Comparison of ENCODE assay signal across 9 mouse cellular contexts in the genomic region with DNA sequence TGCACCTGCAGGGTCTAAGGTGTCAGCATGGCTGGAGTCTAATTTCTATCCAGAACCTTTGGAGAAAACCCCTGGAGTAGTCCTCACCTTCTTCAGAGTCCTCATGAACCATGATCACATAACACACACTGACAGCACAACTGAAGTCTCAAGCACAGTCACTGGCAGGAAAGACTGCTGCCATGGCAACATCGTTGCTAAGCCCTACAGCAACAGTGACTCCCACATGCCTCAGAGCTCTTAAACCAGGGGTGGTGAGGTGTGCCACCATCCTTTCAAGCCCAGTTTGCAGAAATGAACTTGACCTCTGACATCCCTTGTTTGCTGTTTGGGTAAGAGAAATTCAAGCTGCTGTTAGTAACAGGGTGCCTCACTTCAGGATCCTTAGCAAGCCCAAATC. TPM values are rescaled to one million over a fixed set of nuclear protein-coding genes. Genes with fewer than 3 reads are reported as not detected.
DNase-seq lines count a peak whose midpoint lies in the region; ATAC-seq lines count a peak whose summit lies in the region.
"Had no signal": no experiment of that assay in that cellular context is flagged by ENCODE, and none has a peak within 500 bp of the region (broad histone marks: within the 10 kb centered on the region; RNA-seq: fewer than 3 reads in every experiment).

No protein-coding gene starts in this region.

- no peak overlapping the region for H3K27ac ChIP-seq in heart, embryonic 11.5 days (ENCODE audit: low read depth, low read length)
- no peak overlapping the region for H3K27ac ChIP-seq in hindbrain, embryonic 16.5 days (ENCODE audit: low read depth, low read length)
- H3K27ac ChIP-seq in heart, embryonic 12.5 days (ENCODE audit: poor library complexity, severe bottlenecking) = no peak overlapping the region
- H3K27ac ChIP-seq: embryonic facial prominence, embryonic 12.5 days had no signal

- no peak overlapping the region for H3K4me3 ChIP-seq in heart, embryonic 11.5 days (ENCODE audit: low read depth, low read length)
- H3K4me3 ChIP-seq in hindbrain, embryonic 16.5 days (ENCODE audit: low read length) = no peak overlapping the region
- H3K4me3 ChIP-seq in heart, embryonic 12.5 days = no peak overlapping the region
- H3K4me3 ChIP-seq: embryonic facial prominence, embryonic 12.5 days had no signal

- peak; percentile 92 for DNase-seq in heart, adult 11 months
- DNase-seq in T-cell, adult 2 months (ENCODE audit: low spot score) = peak; percentile 40
- DNase-seq in lung, postnatal 36 days = peak; percentile 71
- DNase-seq in thymus, postnatal 25 days = peak; percentile 23
- DNase-seq in cerebellum, postnatal 25 days = no peak

- ATAC-seq in heart, embryonic 11.5 days (replicated peaks; ENCODE audit: insufficient number of reproducible peaks, low FRiP score, low TSS enrichment) = no peak
- peak; percentile 58; the same call in 1 of the 2 replicates for ATAC-seq in hindbrain, embryonic 16.5 days
- ATAC-seq in heart, embryonic 12.5 days (ENCODE audit: insufficient number of reproducible peaks, low FRiP score) = no peak

- H3K4me2 ChIP-seq in heart, embryonic 11.5 days = no peak overlapping the region
- H3K4me2 ChIP-seq in hindbrain, embryonic 16.5 days (ENCODE audit: low read length) = no peak overlapping the region
- H3K4me2 ChIP-seq in heart, embryonic 12.5 days = no peak overlapping the region
- H3K4me2 ChIP-seq: embryonic facial prominence, embryonic 12.5 days had no signal

- WGBS in heart, embryonic 11.5 days (ENCODE audit: insufficient replicate concordance) = 36% methylated on average over 1 of the region's 1 CpGs
- WGBS in hindbrain, embryonic 16.5 days = 19% methylated on average over 1 of the region's 1 CpGs
- WGBS in heart, embryonic 12.5 days = 42% methylated on average over 1 of the region's 1 CpGs

- H3K36me3 ChIP-seq in heart, embryonic 11.5 days (ENCODE audit: control insufficient read depth, insufficient read depth, low read length) = no peaks in the 10 kb centered on the region
- no peaks in the 10 kb centered on the region for H3K36me3 ChIP-seq in hindbrain, embryonic 16.5 days (ENCODE audit: control insufficient read depth, insufficient read depth, low read length)
- H3K36me3 ChIP-seq in heart, embryonic 12.5 days = 0 out of 2 replicates have a peak, but pooled peaks cover 5% of the 10 kb centered on the region
- H3K36me3 ChIP-seq: embryonic facial prominence, embryonic 12.5 days had no signal

- no peaks in the 10 kb centered on the region for H3K4me1 ChIP-seq in heart, embryonic 11.5 days (ENCODE audit: control insufficient read depth, insufficient read depth, low read length)
- peaks cover 8% of the 10 kb centered on the region for H3K4me1 ChIP-seq in hindbrain, embryonic 16.5 days (ENCODE audit: control insufficient read depth, insufficient read depth, low read depth, low read length)
- peaks cover 17% of the 10 kb centered on the region; the same call in 1 of the 2 replicates for H3K4me1 ChIP-seq in heart, embryonic 12.5 days (replicated peaks)
- H3K4me1 ChIP-seq: embryonic facial prominence, embryonic 12.5 days had no signal

- H3K27me3 ChIP-seq in heart, embryonic 11.5 days (ENCODE audit: control insufficient read depth, insufficient read depth, low read length) = no peaks in the 10 kb centered on the region
- H3K27me3 ChIP-seq in hindbrain, embryonic 16.5 days (replicated peaks; ENCODE audit: control insufficient read depth, insufficient read depth, low read length) = no peaks in the 10 kb centered on the region
- H3K27me3 ChIP-seq in heart, embryonic 12.5 days (replicated peaks) = no peaks in the 10 kb centered on the region
- H3K27me3 ChIP-seq: embryonic facial prominence, embryonic 12.5 days had no signal

- H3K9ac ChIP-seq in heart, embryonic 11.5 days (ENCODE audit: low read depth, low read length) = no peak overlapping the region
- no peak overlapping the region for H3K9ac ChIP-seq in hindbrain, embryonic 16.5 days (ENCODE audit: low read depth, low read length)
- H3K9ac ChIP-seq in heart, embryonic 12.5 days = no peak overlapping the region
- H3K9ac ChIP-seq: embryonic facial prominence, embryonic 12.5 days had no signal

- no peaks in the 10 kb centered on the region for H3K9me3 ChIP-seq in heart, embryonic 11.5 days (replicated peaks; ENCODE audit: control insufficient read depth, low read length)
- H3K9me3 ChIP-seq in hindbrain, embryonic 16.5 days (ENCODE audit: control insufficient read depth, low read length) = no peaks in the 10 kb centered on the region
- peaks cover 4% of the 10 kb centered on the region; the same call in 1 of the 2 replicates for H3K9me3 ChIP-seq in heart, embryonic 12.5 days (replicated peaks)
- H3K9me3 ChIP-seq: embryonic facial prominence, embryonic 12.5 days had no signal

RNA-seq across cellular contexts. Expression of gene Cdca7l, which starts 42.4 kb away (rescaled TPM):
- 17.5 and 17.9 TPM in 2 replicates for polyA plus RNA-seq in heart, embryonic 11.5 days (2014; fragmentation: Nextera tagmentation; extraction: Ambion mirVana)
- polyA plus RNA-seq in hindbrain, embryonic 16.5 days (2015; fragmentation: Nextera tagmentation; extraction: Ambion mirVana) = 5.3 and 7.3 TPM in 2 replicates
- 18.7 and 20.3 TPM in 2 replicates for polyA plus RNA-seq in heart, embryonic 12.5 days (2016; fragmentation: Nextera tagmentation; extraction: Ambion mirVana)

Comparison
In these comparisons a context has a peak if more than half of its experiments do, and no peak if none do; other contexts are left out.
1. DNase-seq: peak in heart, adult 11 months (single experiment), T-cell, adult 2 months (single experiment), lung, postnatal 36 days (single experiment) and thymus, postnatal 25 days (single experiment); none in cerebellum, postnatal 25 days (0 of 2).